Comparison of ENCODE assay signal across 23 mouse cellular contexts in the genomic region with DNA sequence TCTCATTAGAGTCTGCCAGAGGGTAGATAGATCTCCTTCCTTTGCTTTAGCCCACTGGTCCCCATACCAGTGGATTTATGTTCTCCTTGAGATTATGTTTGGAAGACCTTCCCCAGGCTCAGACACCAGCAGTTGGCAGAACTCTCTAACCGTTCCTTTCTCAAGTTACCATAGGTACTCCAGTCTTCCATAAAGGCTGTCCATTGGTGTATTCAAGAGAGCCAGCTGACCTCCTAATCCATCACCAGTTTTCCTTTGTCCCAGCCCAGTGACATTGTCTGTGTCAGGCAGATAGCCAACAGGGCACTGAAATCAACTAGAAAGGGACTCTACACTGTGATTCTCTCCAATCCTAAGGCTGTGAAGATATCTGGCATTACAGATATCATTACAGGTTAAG. TPM values are rescaled to one million over a fixed set of nuclear protein-coding genes. Genes with fewer than 3 reads are reported as not detected.
"Had no signal": no experiment of that assay in that cellular context is flagged by ENCODE, and none has a peak within 500 bp of the region (broad histone marks: within the 10 kb centered on the region; RNA-seq: fewer than 3 reads in every experiment).

No protein-coding gene starts in this region.

- H3K9me3 ChIP-seq: kidney, embryonic 15.5 days; limb, embryonic 10.5 days; limb, embryonic 13.5 days; liver, embryonic 12.5 days; liver, embryonic 15.5 days; lung, embryonic 15.5 days; megakaryocyte, embryonic 14.5 days; midbrain, embryonic 10.5 days; midbrain, embryonic 13.5 days; stomach, embryonic 15.5 days had no signal

- DNase-seq: kidney, adult 8-10 months; kidney, postnatal 10 days; kidney, postnatal 36 days; layer of hippocampus, postnatal 36 days; liver; lung, adult 18-20 months; lung, postnatal 10 days; lung, postnatal 36 days; retina, postnatal 1 day; right cerebral cortex, postnatal 25 days; spleen, adult 18-20 months; thymus, postnatal 36 days had no signal

- H3K36me3 ChIP-seq: kidney, embryonic 15.5 days; limb, embryonic 10.5 days; limb, embryonic 13.5 days; liver, embryonic 12.5 days; liver, embryonic 15.5 days; lung, embryonic 15.5 days; midbrain, embryonic 10.5 days; midbrain, embryonic 13.5 days; stomach, embryonic 15.5 days had no signal

- H3K27me3 ChIP-seq: kidney, embryonic 15.5 days; limb, embryonic 13.5 days; liver, embryonic 12.5 days; liver, embryonic 15.5 days; lung, embryonic 15.5 days; megakaryocyte, embryonic 14.5 days; midbrain, embryonic 13.5 days; stomach, embryonic 15.5 days had no signal

- H3K9ac ChIP-seq: kidney, embryonic 15.5 days; limb, embryonic 13.5 days; liver, embryonic 12.5 days; liver, embryonic 15.5 days; lung, embryonic 15.5 days; midbrain, embryonic 13.5 days; stomach, embryonic 15.5 days had no signal

- H3K4me2 ChIP-seq: kidney, embryonic 15.5 days; limb, embryonic 13.5 days; liver, embryonic 12.5 days; liver, embryonic 15.5 days; lung, embryonic 15.5 days; midbrain, embryonic 13.5 days; stomach, embryonic 15.5 days had no signal

- H3K27ac ChIP-seq: kidney, embryonic 15.5 days; left cerebral cortex, adult 2 months; limb, embryonic 10.5 days; limb, embryonic 13.5 days; liver, embryonic 12.5 days; liver, embryonic 15.5 days; lung, embryonic 15.5 days; midbrain, embryonic 10.5 days; midbrain, embryonic 13.5 days; stomach, embryonic 15.5 days had no signal

- ATAC-seq: liver, embryonic 12.5 days; midbrain, embryonic 13.5 days had no signal

- H3K4me1 ChIP-seq: kidney, embryonic 15.5 days; limb, embryonic 10.5 days; limb, embryonic 13.5 days; liver, embryonic 12.5 days; liver, embryonic 15.5 days; lung, embryonic 15.5 days; megakaryocyte, embryonic 14.5 days; midbrain, embryonic 13.5 days; stomach, embryonic 15.5 days had no signal

- H3K4me3 ChIP-seq: kidney, embryonic 15.5 days; left cerebral cortex, adult 2 months; limb, embryonic 10.5 days; limb, embryonic 13.5 days; liver, embryonic 12.5 days; liver, embryonic 15.5 days; lung, embryonic 15.5 days; megakaryocyte, embryonic 14.5 days; midbrain, embryonic 10.5 days; midbrain, embryonic 13.5 days; stomach, embryonic 15.5 days had no signal

RNA-seq across cellular contexts. Expression of a gene that starts 9.0 kb away (rescaled TPM):
- polyA plus RNA-seq: kidney, embryonic 15.5 days; limb, embryonic 10.5 days; limb, embryonic 13.5 days; liver, embryonic 12.5 days; liver, embryonic 15.5 days; midbrain, embryonic 10.5 days; midbrain, embryonic 13.5 days had no signal
